Mouse (Mus musculus) lung, adult 2 months (tissue): ENCODE data around the gene Krtap3-2.

Experiments
- CTCF ChIP-seq: fragments of 200-500 bp; IDR thresholded peaks from 2 replicates; pipeline ENCODE4 v1.5.1; 2011; ENCODE audit warnings: mild to moderate bottlenecking, low read length, control low read depth; ENCODE audit not compliant: insufficient read depth
- POLR2A ChIP-seq: fragments of 200-500 bp; IDR thresholded peaks from 2 replicates; pipeline ENCODE4 v1.6.1; 2011; ENCODE audit warnings: low read depth, mild to moderate bottlenecking, control low read depth, low read length, borderline replicate concordance; ENCODE audit errors: extremely low read depth

GRCm38 (mm10) chr11:99573164-99573563, 16.5 kb upstream of the Krtap3-2 start:
- TF ChIP-seq CTCF, result no peak
- no peak for TF ChIP-seq POLR2A
